Mouse (Mus musculus) embryo, embryonic 11 days (tissue): ENCODE measurements around the gene Slc25a10.

ENCODE experiments used
- DNase-seq: peaks from one replicate; pipeline ENCODE4 v3.0.0-alpha.2; 2015

Gene Slc25a10

DNA sequence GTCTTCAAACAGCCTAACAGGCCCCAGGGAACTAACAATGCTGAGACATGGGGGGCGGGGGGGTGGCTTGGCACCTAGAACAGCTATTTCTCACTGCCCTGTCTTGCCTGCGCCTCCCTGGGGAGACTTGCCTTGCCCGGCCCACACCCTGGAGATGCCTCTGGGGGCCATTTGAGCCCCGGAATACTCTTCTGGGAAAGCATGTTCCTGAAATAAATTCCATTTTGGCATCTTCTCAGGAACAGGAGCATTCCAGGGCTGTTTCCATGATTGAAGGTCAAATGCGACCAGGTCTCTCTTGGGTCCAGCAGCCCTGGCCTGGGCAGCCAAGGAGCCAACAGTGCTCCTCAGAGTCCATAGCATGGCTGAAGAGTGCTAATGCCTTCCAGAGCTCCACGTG lies 50.7 kb downstream of the Slc25a10 start:
- DNase-seq = no peak

DNA sequence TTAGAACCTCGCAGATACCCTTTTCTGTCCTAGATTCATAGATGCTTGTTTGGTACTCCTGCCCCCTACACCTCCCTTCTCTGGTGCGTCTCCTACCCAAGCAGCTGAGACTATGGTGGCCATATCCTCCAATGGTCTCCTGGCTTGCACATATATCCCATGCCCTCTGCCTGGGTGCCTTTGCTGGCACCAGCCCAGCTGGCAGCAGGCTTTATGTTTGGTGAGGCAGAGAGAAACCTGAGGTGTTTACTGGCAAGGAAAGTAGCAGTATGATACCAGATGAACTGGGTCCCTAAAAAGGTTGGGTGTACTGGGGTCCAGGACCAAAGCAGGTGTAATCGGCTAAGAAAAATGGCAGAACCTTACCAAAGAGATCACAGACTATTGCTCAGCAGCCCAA lies 54.3 kb downstream of the Slc25a10 start:
- DNase-seq = no peak

DNA sequence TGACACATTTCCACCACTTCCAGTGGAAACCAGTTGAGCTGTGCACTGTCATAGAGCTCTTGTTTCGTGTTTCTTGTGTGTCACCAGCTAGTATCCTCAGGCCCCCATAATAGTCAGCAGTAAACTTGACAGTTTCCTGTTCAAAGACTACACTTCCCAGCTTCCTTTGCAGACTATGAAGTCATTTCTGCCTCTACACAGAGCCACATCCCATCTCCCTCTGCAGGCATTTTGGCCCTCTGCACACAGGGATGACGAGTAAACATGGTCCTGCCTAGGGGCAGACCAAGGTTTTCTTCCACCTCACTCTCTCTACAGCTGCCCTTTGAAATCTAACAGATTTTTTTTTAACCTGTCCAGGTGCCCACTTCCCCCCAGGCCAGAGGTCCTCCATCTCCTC lies 55.8 kb downstream of the Slc25a10 start:
- no peak for DNase-seq

DNA sequence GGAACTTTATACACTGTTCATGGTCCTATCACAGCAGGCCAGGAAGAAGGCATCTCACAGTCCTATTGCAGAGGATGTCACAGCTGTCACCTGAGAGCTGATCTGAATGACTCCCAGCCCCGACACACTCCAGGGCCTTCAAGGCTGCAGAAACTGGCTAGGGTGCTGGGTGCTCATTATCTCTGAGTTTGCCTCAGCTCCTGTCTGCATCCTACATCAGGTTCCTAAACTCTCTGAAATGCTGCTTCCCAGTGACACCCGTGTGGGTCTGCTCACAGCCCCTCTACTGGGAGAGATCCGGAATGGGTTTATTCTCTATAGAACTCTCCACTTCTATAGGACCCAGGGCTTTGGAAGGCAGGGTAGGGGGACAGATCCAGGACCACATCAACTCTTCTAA lies 56.6 kb downstream of the Slc25a10 start:
- no peak for DNase-seq

DNA sequence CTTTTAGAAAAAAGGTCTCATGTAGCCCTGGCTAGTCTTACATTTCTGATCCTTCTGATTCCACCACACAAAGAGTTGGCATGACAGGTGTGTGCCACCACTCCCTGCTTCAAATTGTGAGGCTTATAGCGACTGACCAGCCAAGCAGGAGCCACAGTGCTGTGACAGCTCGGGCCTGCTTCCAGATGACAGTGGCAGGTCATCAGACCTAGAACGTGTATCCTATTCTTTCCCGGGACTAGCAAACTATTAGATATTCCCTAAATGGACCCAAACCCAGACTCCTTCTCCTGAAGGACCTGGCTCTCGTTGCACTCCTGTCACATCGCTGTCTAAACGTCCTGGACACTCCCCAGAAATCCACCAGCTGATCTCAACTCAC lies 57.1 kb downstream of the Slc25a10 start:
- no peak for DNase-seq
